Mouse (Mus musculus): ENCODE measurements at regions not wholly inside any gene's neighbourhood (a gene's known extent, or its start where the extent isn't known, plus 50 kb on each side); places are given as distances from the start of the nearest gene placed in this dataset.

DNA sequence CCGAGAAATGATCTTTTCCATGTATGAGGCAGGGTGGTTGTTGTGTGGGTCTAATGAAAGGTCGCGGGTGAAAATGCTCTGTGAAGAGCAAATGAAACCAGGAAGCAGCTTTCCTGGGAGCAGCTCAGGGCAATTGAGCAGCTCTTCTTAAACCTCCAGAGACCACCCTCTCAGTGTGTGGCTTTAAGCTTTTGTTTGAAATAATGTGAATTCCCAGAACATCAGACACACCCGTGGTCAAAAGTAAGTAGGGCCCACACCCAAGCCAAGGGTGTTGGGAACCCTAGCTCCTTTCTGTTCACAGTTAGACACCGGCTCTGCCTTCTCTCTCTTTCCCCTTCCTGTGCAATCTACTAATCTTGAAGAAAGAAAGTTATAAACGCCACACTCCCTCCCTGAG, 450.5 kb downstream of the Bnc2 start:
- no peak for TF ChIP-seq NELFE (IDR thresholded peaks at IDR 0.05; ENCODE audit: low read depth, low read length)
- no peak for TF ChIP-seq POLR2A (IDR thresholded peaks at IDR 0.05; ENCODE audit: low read depth, low read length)
- TF ChIP-seq ELF1 (IDR thresholded peaks at IDR 0.05; ENCODE audit: low read depth, low read length) = no peak
- TF ChIP-seq SIN3A (IDR thresholded peaks at IDR 0.05; ENCODE audit: low read length) = no peak
- TF ChIP-seq BHLHE40 (IDR thresholded peaks at IDR 0.05; ENCODE audit: low read depth, low read length) = no peak
- no peak for TF ChIP-seq HCFC1 (IDR thresholded peaks at IDR 0.05; ENCODE audit: low read depth, low read length)
- TF ChIP-seq TCF12 (IDR thresholded peaks at IDR 0.05; ENCODE audit: low read depth, low read length) = no peak
- no peak for TF ChIP-seq POLR2AphosphoS2 (IDR thresholded peaks at IDR 0.05; ENCODE audit: low read depth, low read length)
- no peak for TF ChIP-seq KAT2A (IDR thresholded peaks at IDR 0.05; ENCODE audit: insufficient replicate concordance, low read length)
- TF ChIP-seq MAX (IDR thresholded peaks at IDR 0.05; ENCODE audit: low read length) = no peak
- TF ChIP-seq E2F4 (IDR thresholded peaks at IDR 0.05; ENCODE audit: insufficient replicate concordance, low read depth, low read length) = no peak
- TF ChIP-seq UBTF (IDR thresholded peaks at IDR 0.05; ENCODE audit: low read depth, low read length) = no peak
- no peak for TF ChIP-seq MAZ (IDR thresholded peaks at IDR 0.05; ENCODE audit: low read depth, low read length)
- TF ChIP-seq USF2 (conservative IDR thresholded peaks at IDR 0.05; ENCODE audit: low read depth, low read length) = no peak
- TF ChIP-seq NRF1 (IDR thresholded peaks at IDR 0.05; ENCODE audit: low read depth, low read length) = no peak
- no peak for TF ChIP-seq CHD1 (IDR thresholded peaks at IDR 0.05; ENCODE audit: low read depth, low read length)
- no peak for TF ChIP-seq SMC3 (IDR thresholded peaks at IDR 0.05; ENCODE audit: low read depth, low read length)
- no peak for TF ChIP-seq MXI1 (IDR thresholded peaks at IDR 0.05; ENCODE audit: low read depth, low read length)
- in situ Hi-C loops (cut with MboI; ENCODE audit: low pct_ligation_motif_present, low pct_unique_long_range_greater_than_20kb, low sequenced_read_pairs) = no loop called here
- Histone ChIP-seq H3K36me3 (replicated peaks in 1 of 2; ENCODE audit: control insufficient read depth in 1 of 2, insufficient read depth in 1 of 2, low read length in 1 of 2) (no peaks in the 10 kb centered on the region), H3K9ac (ENCODE audit: insufficient read depth, low read depth) (no peak overlapping the region), H3K27me3 (replicated peaks) (no peaks in the 10 kb centered on the region), H3K4me2 (ENCODE audit: insufficient read depth, low read depth, poor library complexity, severe bottlenecking) (no peak overlapping the region), H3K4me3 (replicated peaks in 1 of 3; ENCODE audit: low read depth in 2 of 3, low read length in 2 of 3, poor library complexity in 1 of 3) (no peak overlapping the region), H3K9me3 (replicated peaks; ENCODE audit: low read length) (peaks cover 76% of the 10 kb centered on the region), H3K79me2 (replicated peaks; ENCODE audit: control insufficient read depth, extremely low read depth, insufficient read depth, poor library complexity, severe bottlenecking) (no peaks in the 10 kb centered on the region), H3K27ac (ENCODE audit: insufficient read depth, low read depth) (no peak overlapping the region), H3K4me1 (ENCODE audit: control insufficient read depth in 1 of 2, insufficient read depth in 2 of 2) (no peaks in the 10 kb centered on the region)
- DNase-seq (ENCODE audit: extremely low read depth) = no peak
- dilution Hi-C loops (cut with MboI; ENCODE audit: extremely low pct_ligation_motif_present, extremely low pct_unique_long_range_greater_than_20kb, low sequenced_read_pairs) = no loop called here
